In genomic region chr19:24671571-24671970, GRCm38 (mm10) we compare ENCODE assay signal across 14 mouse cellular contexts. TPM values are rescaled to one million over a fixed set of nuclear protein-coding genes. Genes with fewer than 3 reads are reported as not detected.
DNase-seq lines count a peak whose midpoint lies in the region; ATAC-seq lines count a peak whose summit lies in the region.
"Had no signal": no experiment of that assay in that cellular context is flagged by ENCODE, and none has a peak within 500 bp of the region (broad histone marks: within the 10 kb centered on the region; RNA-seq: fewer than 3 reads in every experiment).

No protein-coding gene starts in this region.

- peak overlapping the region; percentile 35; the same call in 1 of the 2 replicates for H3K27ac ChIP-seq in heart, embryonic 12.5 days (ENCODE audit: poor library complexity, severe bottlenecking)
- H3K27ac ChIP-seq in embryonic facial prominence, embryonic 11.5 days (replicated peaks; ENCODE audit: low read depth, low read length) = no peak overlapping the region
- H3K27ac ChIP-seq: liver, embryonic 15.5 days had no signal

- no peaks in the 10 kb centered on the region for H3K27me3 ChIP-seq in heart, embryonic 12.5 days (replicated peaks)
- no peaks in the 10 kb centered on the region for H3K27me3 ChIP-seq in embryonic facial prominence, embryonic 11.5 days (ENCODE audit: control insufficient read depth, insufficient read depth, low read length)
- H3K27me3 ChIP-seq: liver, embryonic 15.5 days had no signal

- no peak for DNase-seq in heart, postnatal 36 days
- peak; percentile 6 for DNase-seq in 3134 (ENCODE audit: extremely low read depth, insufficient read length, low spot score)
- DNase-seq in embryonic facial prominence, embryonic 11.5 days (ENCODE audit: low spot score) = peak; percentile 34
- peak; percentile 75 to 91 for DNase-seq in kidney, postnatal 36 days
- DNase-seq in cerebellum, adult 18-20 months = no peak
- DNase-seq in right cerebral cortex, adult 2 months (ENCODE audit: low spot score in 2 of 2) = no peak
- no peak for DNase-seq in layer of hippocampus, adult 18-20 months (ENCODE audit: low spot score in 2 of 2)
- DNase-seq: cerebellum, adult 11 months; gastrocnemius, postnatal 36 days; right cerebral cortex, postnatal 14 days had no signal

- H3K4me3 ChIP-seq in heart, embryonic 12.5 days = no peak overlapping the region
- H3K4me3 ChIP-seq in embryonic facial prominence, embryonic 11.5 days (ENCODE audit: low read depth, low read length) = no peak overlapping the region
- H3K4me3 ChIP-seq: liver, embryonic 15.5 days; myocyte had no signal

- peaks cover 25% of the 10 kb centered on the region for H3K4me1 ChIP-seq in heart, embryonic 12.5 days (replicated peaks)
- no peaks in the 10 kb centered on the region; the same call in 1 of the 2 replicates for H3K4me1 ChIP-seq in embryonic facial prominence, embryonic 11.5 days (ENCODE audit: control insufficient read depth, insufficient read depth, low read length)
- H3K4me1 ChIP-seq: liver, embryonic 15.5 days had no signal

- H3K36me3 ChIP-seq in heart, embryonic 12.5 days = no peaks in the 10 kb centered on the region
- H3K36me3 ChIP-seq in embryonic facial prominence, embryonic 11.5 days (replicated peaks; ENCODE audit: control insufficient read depth, insufficient read depth, low read depth, low read length) = no peaks in the 10 kb centered on the region
- H3K36me3 ChIP-seq: liver, embryonic 15.5 days had no signal

- ATAC-seq in heart, embryonic 12.5 days (ENCODE audit: insufficient number of reproducible peaks, low FRiP score) = peak; percentile 39; the same call in 1 of the 2 replicates
- no peak for ATAC-seq in embryonic facial prominence, embryonic 11.5 days (replicated peaks; ENCODE audit: insufficient number of reproducible peaks, low FRiP score, low TSS enrichment, low read depth)
- ATAC-seq: CD4-positive, CD25-positive, alpha-beta regulatory T cell, adult 4 months had no signal

- intact Hi-C loops in heart, postnatal 36 days (cut with DNase I) = no loop called here

- H3K9ac ChIP-seq in heart, embryonic 12.5 days = no peak overlapping the region
- H3K9ac ChIP-seq in embryonic facial prominence, embryonic 11.5 days (replicated peaks; ENCODE audit: low read length) = no peak overlapping the region
- H3K9ac ChIP-seq: liver, embryonic 15.5 days had no signal

- no peaks in the 10 kb centered on the region for H3K9me3 ChIP-seq in heart, embryonic 12.5 days (replicated peaks)
- no peaks in the 10 kb centered on the region for H3K9me3 ChIP-seq in embryonic facial prominence, embryonic 11.5 days (replicated peaks; ENCODE audit: control insufficient read depth, low read length)
- H3K9me3 ChIP-seq: liver, embryonic 15.5 days had no signal

- H3K4me2 ChIP-seq in heart, embryonic 12.5 days = no peak overlapping the region
- H3K4me2 ChIP-seq in embryonic facial prominence, embryonic 11.5 days (ENCODE audit: low read depth, low read length) = no peak overlapping the region
- H3K4me2 ChIP-seq: liver, embryonic 15.5 days had no signal

- 40% methylated on average over 3 of the region's 3 CpGs for WGBS in heart, embryonic 12.5 days
- 22% methylated on average over 3 of the region's 3 CpGs for WGBS in embryonic facial prominence, embryonic 11.5 days

RNA-seq across cellular contexts. Expression of gene Tmem252, which starts 2.2 kb away (rescaled TPM):
- 3.8 and 4.5 TPM in 2 replicates for polyA plus RNA-seq in heart, embryonic 12.5 days (2016; fragmentation: Nextera tagmentation; extraction: Ambion mirVana)
- total RNA-seq in heart, postnatal 36 days (2021) = under 1 TPM in 1 of 2 experiments, not detected in 1; 0.08 TPM
- 0.81 and 1.2 TPM in 2 replicates for polyA plus RNA-seq in embryonic facial prominence, embryonic 11.5 days (2014; fragmentation: Nextera tagmentation; extraction: Ambion mirVana)
- under 1 TPM; 0.10 to 0.36 TPM for total RNA-seq in layer of hippocampus, adult 18-20 months (2021)
- polyA plus RNA-seq: CD4-positive, CD25-positive, alpha-beta regulatory T cell, adult 4 months had no signal

Comparison
In these comparisons a context has a peak if more than half of its experiments do, and no peak if none do; other contexts are left out.
1. DNase-seq: peak in 3134 (single experiment), embryonic facial prominence, embryonic 11.5 days (single experiment) and kidney, postnatal 36 days (2 of 2); none in heart, postnatal 36 days (0 of 2), cerebellum, adult 18-20 months (0 of 2), right cerebral cortex, adult 2 months (0 of 2) and layer of hippocampus, adult 18-20 months (0 of 2).